Mouse (Mus musculus) brain, embryonic 18.5 days (tissue): Measurements from ENCODE around the gene Pwwp2b.

Experiments
- DNase-seq: peaks from one replicate; pipeline ENCODE4 v3.0.0-alpha.2; 2012; ENCODE audit warnings: low read depth, low spot score

Gene Pwwp2b

GRCm38 (mm10) chr7:139296552-139297100, 48.3 kb downstream of the Pwwp2b start:
- no peak for DNase-seq

GRCm38 (mm10) chr7:139298446-139298845, 50.2 kb downstream of the Pwwp2b start:
- no peak for DNase-seq

- DNase-seq = no peak
These were observed 51.1 kb downstream of the Pwwp2b start for GRCm38 (mm10) chr7:139299424-139299823.

- no peak for DNase-seq
These were observed 52.1 kb downstream of the Pwwp2b start for GRCm38 (mm10) chr7:139300423-139300822.

- no peak for DNase-seq
These were observed 53.2 kb downstream of the Pwwp2b start for GRCm38 (mm10) chr7:139301505-139301904.

- DNase-seq = no peak
These were observed 54.0 kb downstream of the Pwwp2b start for GRCm38 (mm10) chr7:139302314-139302713.

- DNase-seq = no peak
These were observed 55.2 kb downstream of the Pwwp2b start for GRCm38 (mm10) chr7:139303280-139304011.

- no peak for DNase-seq
These were observed 56.0 kb downstream of the Pwwp2b start for GRCm38 (mm10) chr7:139304322-139304721.

GRCm38 (mm10) chr7:139307056-139307455, 58.8 kb downstream of the Pwwp2b start:
- no peak for DNase-seq

GRCm38 (mm10) chr7:139308140-139308895, 60.0 kb downstream of the Pwwp2b start:
- no peak for DNase-seq

- DNase-seq = no peak
These were observed 60.8 kb downstream of the Pwwp2b start for GRCm38 (mm10) chr7:139309106-139309505.

GRCm38 (mm10) chr7:139310487-139310951, 62.2 kb downstream of the Pwwp2b start:
- DNase-seq = no peak

GRCm38 (mm10) chr7:139312686-139313085, 64.4 kb downstream of the Pwwp2b start:
- DNase-seq = no peak

- no peak for DNase-seq
These were observed 65.1 kb downstream of the Pwwp2b start for GRCm38 (mm10) chr7:139313413-139313812.

- DNase-seq = no peak
These were observed 66.4 kb downstream of the Pwwp2b start for GRCm38 (mm10) chr7:139314716-139315115.

GRCm38 (mm10) chr7:139319006-139319411, 70.7 kb downstream of the Pwwp2b start:
- DNase-seq = peak; percentile 37
